In the genomic region with DNA sequence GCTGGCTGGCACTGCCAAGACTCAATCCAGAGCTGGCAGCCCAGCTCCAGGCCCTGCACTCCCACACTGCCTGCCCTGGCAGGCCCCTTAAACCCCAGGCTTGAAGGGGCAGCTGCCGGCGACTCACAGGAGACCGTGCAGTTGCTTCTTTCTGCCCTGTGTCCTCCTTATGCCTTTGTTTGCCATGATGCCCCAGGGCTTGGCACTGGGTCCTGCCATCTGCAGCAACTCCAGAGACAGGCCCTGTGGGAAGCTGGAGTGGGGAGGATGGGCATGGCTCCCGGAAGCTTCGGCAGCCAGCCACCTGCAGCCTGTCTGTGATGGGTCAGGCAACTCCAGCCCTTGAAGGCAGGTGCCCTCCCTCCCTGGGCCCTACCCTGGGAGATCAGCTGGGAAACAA, we compare ENCODE assay signal across 9 mouse cellular contexts. TPM values are rescaled to one million over a fixed set of nuclear protein-coding genes. Genes with fewer than 3 reads are reported as not detected.
DNase-seq lines count a peak whose midpoint lies in the region; ATAC-seq and TF ChIP-seq lines count a peak whose summit lies in the region.
"Had no signal": no experiment of that assay in that cellular context is flagged by ENCODE, and none has a peak within 500 bp of the region (broad histone marks: within the 10 kb centered on the region; RNA-seq: fewer than 3 reads in every experiment).

No protein-coding gene starts in this region.

- no peak overlapping the region for H3K4me3 ChIP-seq in neural tube, embryonic 11.5 days (ENCODE audit: low read depth, low read length)
- H3K4me3 ChIP-seq in midbrain, embryonic 16.5 days (ENCODE audit: low read depth, low read length): no peak overlapping the region
- no peak overlapping the region for H3K4me3 ChIP-seq in kidney, adult 2 months (ENCODE audit: insufficient read depth, low read depth, low read length)
- H3K4me3 ChIP-seq: limb, embryonic 12.5 days had no signal

- no peak for TF ChIP-seq POLR2A in kidney, adult 2 months (IDR thresholded peaks at IDR 0.05; ENCODE audit: low read depth, low read length)

- no peak overlapping the region for H3K9ac ChIP-seq in neural tube, embryonic 11.5 days (ENCODE audit: low read length)
- H3K9ac ChIP-seq in midbrain, embryonic 16.5 days (ENCODE audit: low read depth, low read length): peak overlapping the region; percentile 22; the same call in 1 of the 2 replicates
- H3K9ac ChIP-seq: limb, embryonic 12.5 days had no signal

- H3K27me3 ChIP-seq in neural tube, embryonic 11.5 days (ENCODE audit: control insufficient read depth, insufficient read depth, low read length): no peaks in the 10 kb centered on the region
- no peaks in the 10 kb centered on the region for H3K27me3 ChIP-seq in midbrain, embryonic 16.5 days (ENCODE audit: control insufficient read depth, insufficient read depth, low read depth, low read length)
- no peaks in the 10 kb centered on the region for H3K27me3 ChIP-seq in kidney, adult 2 months (replicated peaks; ENCODE audit: control insufficient read depth, insufficient read depth, low read length)
- H3K27me3 ChIP-seq: limb, embryonic 12.5 days had no signal

- intact Hi-C loops in heart, postnatal 10 days (cut with DNase I): no loop called here

- no peaks in the 10 kb centered on the region for H3K36me3 ChIP-seq in neural tube, embryonic 11.5 days (ENCODE audit: control insufficient read depth, insufficient read depth, low read length)
- H3K36me3 ChIP-seq in midbrain, embryonic 16.5 days (ENCODE audit: control insufficient read depth, insufficient read depth, low read length): no peaks in the 10 kb centered on the region
- H3K36me3 ChIP-seq in kidney, adult 2 months (ENCODE audit: control insufficient read depth, insufficient read depth, low read length): no peaks in the 10 kb centered on the region
- H3K36me3 ChIP-seq: limb, embryonic 12.5 days had no signal

- H3K9me3 ChIP-seq in neural tube, embryonic 11.5 days (ENCODE audit: control insufficient read depth, low read length): no peaks in the 10 kb centered on the region
- H3K9me3 ChIP-seq in midbrain, embryonic 16.5 days (replicated peaks; ENCODE audit: control insufficient read depth, low read length, poor library complexity, severe bottlenecking): no peaks in the 10 kb centered on the region
- H3K9me3 ChIP-seq: limb, embryonic 12.5 days had no signal

- H3K27ac ChIP-seq in neural tube, embryonic 11.5 days (ENCODE audit: low read depth, low read length): peak overlapping the region; percentile 53; the same call in 1 of the 2 replicates
- peak overlapping the region; percentile 75 for H3K27ac ChIP-seq in midbrain, embryonic 16.5 days (ENCODE audit: low read length)
- H3K27ac ChIP-seq in kidney, adult 2 months (ENCODE audit: insufficient read depth, low read depth, low read length): no peak overlapping the region
- H3K27ac ChIP-seq: limb, embryonic 12.5 days had no signal

- no peak overlapping the region for H3K4me2 ChIP-seq in neural tube, embryonic 11.5 days (ENCODE audit: low read depth)
- H3K4me2 ChIP-seq in midbrain, embryonic 16.5 days (ENCODE audit: low read length): no peak overlapping the region
- H3K4me2 ChIP-seq: limb, embryonic 12.5 days had no signal

- ATAC-seq in neural tube, embryonic 11.5 days (ENCODE audit: insufficient read depth, low FRiP score, low TSS enrichment): no peak
- no peak for ATAC-seq in midbrain, embryonic 16.5 days

- H3K4me1 ChIP-seq in neural tube, embryonic 11.5 days (ENCODE audit: control insufficient read depth, insufficient read depth, low read length): peaks cover 92% of the 10 kb centered on the region
- H3K4me1 ChIP-seq in midbrain, embryonic 16.5 days (ENCODE audit: control insufficient read depth, insufficient read depth, low read length): peaks cover 85% of the 10 kb centered on the region
- H3K4me1 ChIP-seq in kidney, adult 2 months (ENCODE audit: control insufficient read depth, insufficient read depth, low read length): peaks cover 44% of the 10 kb centered on the region

- WGBS in neural tube, embryonic 11.5 days: 76% methylated on average over 5 of the region's 5 CpGs
- 20% methylated on average over 5 of the region's 5 CpGs for WGBS in midbrain, embryonic 16.5 days
- 53% methylated on average over 5 of the region's 5 CpGs for WGBS in kidney, adult 2 months

- TF ChIP-seq CTCF in kidney, adult 2 months (conservative IDR thresholded peaks at IDR 0.05; ENCODE audit: insufficient read depth, insufficient read length, low read depth, low read length): no peak

- DNase-seq in neural tube, embryonic 11.5 days (ENCODE audit: low spot score): no peak
- no peak for DNase-seq in neural tube, embryonic 10.5 days (ENCODE audit: extremely low spot score, low spot score)
- DNase-seq in cerebellum, adult 9-10 months: peak; percentile 96
- DNase-seq in heart, postnatal 10 days: peak; percentile 75 to 83
- no peak for DNase-seq in kidney, adult 2 months
- no peak for DNase-seq in thymus, adult 18-20 months
- no peak for DNase-seq in urinary bladder, adult 18-20 months (ENCODE audit: low spot score in 2 of 2)

RNA-seq across cellular contexts. Expression of a gene that starts 24.0 kb away (rescaled TPM):
- 23.6 and 24.3 TPM in 2 replicates for polyA plus RNA-seq in neural tube, embryonic 11.5 days (2014; fragmentation: Nextera tagmentation; extraction: Ambion mirVana)
- total RNA-seq in heart, postnatal 10 days (2021): 100 to 1,000 TPM; 112 to 125 TPM
- 19.9 and 22.9 TPM in 2 replicates for polyA plus RNA-seq in midbrain, embryonic 16.5 days (2015; fragmentation: Nextera tagmentation; extraction: Ambion mirVana)
- 32.0 and 38.8 TPM in 2 replicates for polyA plus RNA-seq in kidney, adult 2 months (2012; rRNA removed)

Comparison
In these comparisons a context has a peak if more than half of its experiments do, and no peak if none do; other contexts are left out.
1. DNase-seq: peak in cerebellum, adult 9-10 months (single experiment) and heart, postnatal 10 days (2 of 2); none in neural tube, embryonic 11.5 days (single experiment), neural tube, embryonic 10.5 days (single experiment), kidney, adult 2 months (single experiment), thymus, adult 18-20 months (0 of 2) and urinary bladder, adult 18-20 months (0 of 2).